In the genomic region with DNA sequence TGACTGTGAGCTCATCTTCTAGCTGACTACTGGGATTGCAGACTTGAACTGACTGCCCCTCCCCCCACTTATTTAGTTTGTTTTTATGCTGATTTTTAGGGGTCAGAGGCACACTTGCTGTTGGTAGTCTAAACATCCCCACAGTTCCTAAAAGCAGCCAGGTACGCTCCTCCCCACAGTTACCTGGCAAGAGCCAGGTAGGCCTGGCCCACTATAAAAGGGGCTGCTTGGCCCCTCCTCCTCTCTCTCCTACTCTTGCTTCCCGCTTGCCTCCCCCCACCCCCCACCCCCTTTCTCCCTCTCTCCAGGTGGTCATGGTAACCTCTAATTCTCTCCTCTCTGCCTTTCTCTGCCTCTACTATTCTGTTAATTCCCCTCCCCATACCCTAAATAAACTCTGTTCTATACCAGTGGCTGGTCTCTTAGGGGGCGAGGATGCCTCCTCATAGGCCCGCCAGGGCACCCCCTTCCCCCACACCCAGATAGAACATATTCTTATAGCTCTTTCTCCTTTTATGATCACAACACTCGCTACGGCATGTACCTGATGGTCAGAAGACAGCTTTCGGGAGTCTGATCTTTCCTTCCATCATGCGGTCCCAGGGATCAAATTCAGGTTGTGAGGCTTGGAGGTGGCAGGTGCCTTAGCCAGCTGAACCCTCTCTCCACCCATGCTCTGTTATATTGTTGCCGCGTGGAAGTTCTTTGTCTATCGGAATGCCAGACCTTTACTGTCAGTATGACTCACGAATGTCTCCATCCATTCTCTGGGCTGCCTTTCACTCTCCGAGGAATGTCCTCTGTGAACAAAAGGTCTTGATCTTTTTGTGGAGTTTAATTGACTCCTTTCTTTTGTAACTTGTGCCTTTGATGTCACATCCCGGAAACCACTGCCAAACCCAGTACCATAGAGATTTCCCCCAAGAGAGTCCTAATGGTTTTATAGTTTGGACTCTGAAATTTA, we compare ENCODE assay signal across 10 mouse cellular contexts. TPM values are rescaled to one million over a fixed set of nuclear protein-coding genes. Genes with fewer than 3 reads are reported as not detected.
DNase-seq lines count a peak whose midpoint lies in the region; ATAC-seq and TF ChIP-seq lines count a peak whose summit lies in the region.
"Had no signal": no experiment of that assay in that cellular context is flagged by ENCODE, and none has a peak within 500 bp of the region (broad histone marks: within the 10 kb centered on the region; RNA-seq: fewer than 3 reads in every experiment).

No protein-coding gene starts in this region.

- peak overlapping the region; percentile 68 for H3K9ac ChIP-seq in ES-E14 (ENCODE audit: insufficient read depth, low read depth, low read length, poor library complexity, severe bottlenecking)
- H3K9ac ChIP-seq in forebrain, embryonic 14.5 days (ENCODE audit: low read length), result no peak overlapping the region

- DNase-seq in ES-E14 (ENCODE audit: low read depth, low spot score), result peak; percentile 91
- DNase-seq in forebrain, embryonic 14.5 days (ENCODE audit: low spot score), result peak; percentile 28
- DNase-seq in midbrain, embryonic 10.5 days (ENCODE audit: low spot score), result peak; percentile 39
- DNase-seq in urinary bladder, adult 2 months (ENCODE audit: low spot score), result no peak
- DNase-seq in layer of hippocampus, adult 9-10 months (ENCODE audit: low spot score), result no peak
- DNase-seq: gastrocnemius, postnatal 14 days had no signal

- in situ Hi-C loops in ES-E14 (cut with MboI; ENCODE audit: low sequenced_read_pairs in 2 of 2, unreplicated experiment in 2 of 2), result no loop called here

- peaks cover 62% of the 10 kb centered on the region for H3K4me1 ChIP-seq in E14TG2a.4 (replicated peaks; ENCODE audit: low read depth, low read length)
- H3K4me1 ChIP-seq in ES-E14 (ENCODE audit: control insufficient read depth in 2 of 2, insufficient read depth in 2 of 2, low read length in 2 of 2, poor library complexity in 1 of 2), result peaks cover 7 to 9% of the 10 kb centered on the region in 2 experiments
- peaks cover 11% of the 10 kb centered on the region; the same call in 1 of the 2 replicates for H3K4me1 ChIP-seq in forebrain, embryonic 14.5 days (ENCODE audit: control insufficient read depth, insufficient read depth, low read length)
- H3K4me1 ChIP-seq in midbrain, embryonic 10.5 days, result peaks cover 28% of the 10 kb centered on the region

- H3K9me3 ChIP-seq in E14TG2a.4 (ENCODE audit: low read length) (peaks cover 23% of the 10 kb centered on the region), ES-E14 (ENCODE audit: control insufficient read depth, insufficient read depth, low read depth, low read length) (no peaks in the 10 kb centered on the region)
- no peaks in the 10 kb centered on the region for H3K9me3 ChIP-seq in forebrain, embryonic 14.5 days (replicated peaks; ENCODE audit: control insufficient read depth, low read length)
- H3K9me3 ChIP-seq in midbrain, embryonic 10.5 days (replicated peaks), result no peaks in the 10 kb centered on the region

- WGBS in forebrain, embryonic 14.5 days, result 8% methylated on average over 14 of the region's 14 CpGs
- WGBS in midbrain, embryonic 10.5 days, result 16% methylated on average over 14 of the region's 14 CpGs

- peak overlapping the region; percentile 3; the same call in 1 of the 2 replicates for H3K4me2 ChIP-seq in forebrain, embryonic 14.5 days (ENCODE audit: low read length)

- peaks cover 55% of the 10 kb centered on the region for H3K36me3 ChIP-seq in E14TG2a.4 (ENCODE audit: insufficient read depth, low read length)
- peaks cover 7% of the 10 kb centered on the region; the same call in 1 of the 2 replicates for H3K36me3 ChIP-seq in ES-E14 (ENCODE audit: control insufficient read depth, insufficient read depth, low read length, poor library complexity, severe bottlenecking)
- H3K36me3 ChIP-seq in forebrain, embryonic 14.5 days (ENCODE audit: control insufficient read depth, insufficient read depth, low read length), result peaks cover 26% of the 10 kb centered on the region
- peaks cover 42% of the 10 kb centered on the region for H3K36me3 ChIP-seq in midbrain, embryonic 10.5 days

- no peak for TF ChIP-seq CTCF in E14TG2a.4 (conservative IDR thresholded peaks at IDR 0.05; ENCODE audit: low read length)

- 0 out of 2 replicates have a peak, but pooled peaks have one; percentile 29 for ATAC-seq in forebrain, embryonic 14.5 days
- ATAC-seq in erythroblast, adult 5-6 weeks (replicated peaks; ENCODE audit: low FRiP score, poor library complexity, severe bottlenecking), result no peak
- no peak for ATAC-seq in inflammation-experienced regulatory T-cells, adult 6 months

- H3K27ac ChIP-seq in ES-E14 (ENCODE audit: insufficient read depth, low read depth, low read length, poor library complexity, severe bottlenecking), result peak overlapping the region; percentile 98
- H3K27ac ChIP-seq in forebrain, embryonic 14.5 days (ENCODE audit: low read depth, low read length), result peak overlapping the region; percentile 40; the same call in 1 of the 2 replicates
- H3K27ac ChIP-seq in midbrain, embryonic 10.5 days (replicated peaks), result peak overlapping the region; percentile 75

- H3K27me3 ChIP-seq in E14TG2a.4 (ENCODE audit: insufficient read depth, low read length), result no peaks in the 10 kb centered on the region
- H3K27me3 ChIP-seq in forebrain, embryonic 14.5 days (replicated peaks; ENCODE audit: control insufficient read depth, insufficient read depth, low read length), result no peaks in the 10 kb centered on the region
- H3K27me3 ChIP-seq in midbrain, embryonic 10.5 days (ENCODE audit: low read depth, poor library complexity, severe bottlenecking), result peaks cover 3% of the 10 kb centered on the region; the same call in 1 of the 2 replicates

- H3K4me3 ChIP-seq in E14TG2a.4 (replicated peaks; ENCODE audit: low read length) (peak overlapping the region; percentile 70), ES-E14 (ENCODE audit: insufficient read depth in 1 of 2, low read depth in 1 of 2, low read length in 2 of 2, poor library complexity in 1 of 2, severe bottlenecking in 1 of 2) (peak overlapping the region; percentile 43 to 50)
- no peak overlapping the region for H3K4me3 ChIP-seq in forebrain, embryonic 14.5 days (ENCODE audit: low read depth, low read length)
- H3K4me3 ChIP-seq in midbrain, embryonic 10.5 days, result peak overlapping the region; percentile 30

TF ChIP-seq in ES-E14, 5 proteins besides CTCF, POLR2A, EP300 and RAD21:
- TF ChIP-seq HCFC1 (IDR thresholded peaks at IDR 0.05; ENCODE audit: borderline replicate concordance, insufficient read depth, low read length) (peak; percentile 1; the same call in 1 of the 2 replicates), ZNF384 (IDR thresholded peaks at IDR 0.05; ENCODE audit: low read depth, low read length) (no peak), CHD2 (IDR thresholded peaks at IDR 0.05; ENCODE audit: low read depth, low read length) (peak; percentile 80), MAFK (IDR thresholded peaks at IDR 0.05; ENCODE audit: insufficient read depth, low read depth, low read length) (peak; percentile 68)
TF ChIP-seq in ES-E14: peak in this region for 3.

RNA-seq across cellular contexts. Expression of a gene that starts 8.7 kb away (rescaled TPM):
- total RNA-seq in ES-E14 (2012; rRNA removed), result 39.4 and 44.9 TPM in 2 replicates
- polyA plus RNA-seq in forebrain, embryonic 14.5 days (2014; fragmentation: Nextera tagmentation; extraction: Ambion mirVana), result 72.7 and 78.5 TPM in 2 replicates
- 68.8 and 75.6 TPM in 2 replicates for polyA plus RNA-seq in midbrain, embryonic 10.5 days (2016; fragmentation: Nextera tagmentation; extraction: Ambion mirVana)
- total RNA-seq in erythroblast, adult 5-6 weeks (2015; ENCODE audit: low replicate concordance), result 7.1 and 11.0 TPM in 2 replicates
- total RNA-seq in erythroblast, adult 5-6 weeks (2017; ENCODE audit: low replicate concordance), result 1.4 and 3.2 TPM in 2 replicates
- 115 and 117 TPM in 2 replicates for polyA plus RNA-seq in urinary bladder, adult 2 months (2012; rRNA removed)
- 10 to 100 TPM; 41.4 to 46.8 (median 44.1) TPM for polyA plus RNA-seq in inflammation-experienced regulatory T-cells, adult 6 months (2017; shearing (Covaris generic))

RNA-seq across cellular contexts. Expression of a gene that starts 28.8 kb away (rescaled TPM):
- total RNA-seq in ES-E14 (2012; rRNA removed), result not detected in 2 replicates
- 1.1 and 2.5 TPM in 2 replicates for polyA plus RNA-seq in forebrain, embryonic 14.5 days (2014; fragmentation: Nextera tagmentation; extraction: Ambion mirVana)
- 0.42 and 1.1 TPM in 2 replicates for polyA plus RNA-seq in midbrain, embryonic 10.5 days (2016; fragmentation: Nextera tagmentation; extraction: Ambion mirVana)
- total RNA-seq in erythroblast, adult 5-6 weeks (2015; ENCODE audit: low replicate concordance), result not detected in 2 replicates
- not detected in 2 replicates for total RNA-seq in erythroblast, adult 5-6 weeks (2017; ENCODE audit: low replicate concordance)
- not detected in 2 replicates for polyA plus RNA-seq in urinary bladder, adult 2 months (2012; rRNA removed)
- polyA plus RNA-seq in inflammation-experienced regulatory T-cells, adult 6 months (2017; shearing (Covaris generic)), result not detected
- total RNA-seq: gastrocnemius, postnatal 14 days; neutrophil, adult 5-6 weeks had no signal

RNA-seq across cellular contexts. Expression of a gene that starts 42.2 kb away (rescaled TPM):
- total RNA-seq in ES-E14 (2012; rRNA removed), result 32.5 and 36.7 TPM in 2 replicates
- 30.1 and 31.0 TPM in 2 replicates for polyA plus RNA-seq in forebrain, embryonic 14.5 days (2014; fragmentation: Nextera tagmentation; extraction: Ambion mirVana)
- 16.1 and 19.3 TPM in 2 replicates for polyA plus RNA-seq in midbrain, embryonic 10.5 days (2016; fragmentation: Nextera tagmentation; extraction: Ambion mirVana)
- not detected in 2 replicates for total RNA-seq in erythroblast, adult 5-6 weeks (2015; ENCODE audit: low replicate concordance)
- 0.09 and 2.1 TPM in 2 replicates for total RNA-seq in erythroblast, adult 5-6 weeks (2017; ENCODE audit: low replicate concordance)
- 63.4 and 72.7 TPM in 2 replicates for polyA plus RNA-seq in urinary bladder, adult 2 months (2012; rRNA removed)
- 1 to 10 TPM in 2 of 3 experiments, under 1 TPM in 1; 0.43 to 2.1 (median 1.0) TPM for polyA plus RNA-seq in inflammation-experienced regulatory T-cells, adult 6 months (2017; shearing (Covaris generic))

Comparison
In these comparisons a context has a peak if more than half of its experiments do, and no peak if none do; other contexts are left out.
1. DNase-seq: peak in ES-E14 (single experiment), forebrain, embryonic 14.5 days (single experiment) and midbrain, embryonic 10.5 days (single experiment); none in urinary bladder, adult 2 months (single experiment) and layer of hippocampus, adult 9-10 months (single experiment).
2. H3K27ac ChIP-seq: peak in every context shown above with its lines; median percentile 98 in ES-E14; 75 in midbrain, embryonic 10.5 days; 40 in forebrain, embryonic 14.5 days.